Mouse (Mus musculus) myocyte (in vitro differentiated cells): ENCODE measurements around the gene Gm10134. TPM values are rescaled to one million over a fixed set of nuclear protein-coding genes. Genes with fewer than 3 reads are reported as not detected.
A peak's percentile ranks its signal among the peaks of the same experiment; 100 is the strongest.

ENCODE experiments used
- H3K27me3 ChIP-seq: one replicate; pipeline ENCODE4 v1.6.1; 2011; ENCODE audit not compliant: control insufficient read depth, insufficient read depth, insufficient read length
- H3K36me3 ChIP-seq: one replicate; pipeline ENCODE4 v1.6.1; 2011; ENCODE audit not compliant: control insufficient read depth, insufficient read depth
- H3K4me2 ChIP-seq: one replicate; pipeline ENCODE4 v1.6.1; 2011; ENCODE audit warnings: low read depth, control low read depth
- H3K4me3 ChIP-seq: one replicate; pipeline ENCODE4 v1.5.1; 2011; ENCODE audit warnings: mild to moderate bottlenecking, control low read depth, moderate library complexity
- H3K79me2 ChIP-seq: one replicate; pipeline ENCODE4 v1.6.1; 2011; ENCODE audit not compliant: control insufficient read depth, insufficient read depth
- H3ac ChIP-seq: one replicate; pipeline ENCODE4 v1.6.1; 2011; ENCODE audit not compliant: control insufficient read depth, insufficient read length
- CEBPB ChIP-seq: IDR thresholded peaks from 2 replicates; pipeline ENCODE4 v1.6.1; 2011; ENCODE audit warnings: mild to moderate bottlenecking, moderate library complexity; ENCODE audit not compliant: poor library complexity, insufficient read depth, severe bottlenecking
- E2F4 ChIP-seq: IDR thresholded peaks from one replicate; pipeline ENCODE4 v1.6.1; 2011; ENCODE audit warnings: mild to moderate bottlenecking, control low read depth, moderate library complexity; ENCODE audit not compliant: insufficient read depth
- MAX ChIP-seq: IDR thresholded peaks from one replicate; pipeline ENCODE4 v1.6.1; 2011; ENCODE audit warnings: low read depth, mild to moderate bottlenecking, control low read depth
- MYOD1 ChIP-seq, 3 experiments: IDR thresholded peaks; one replicate each; pipeline ENCODE4 v1.6.1; 2011; ENCODE audit warnings: control low read depth in 2 of 3, low read depth in 2 of 3, mild to moderate bottlenecking in 2 of 3, moderate library complexity in 1 of 3; ENCODE audit not compliant: insufficient read length in 2 of 3, control insufficient read depth in 1 of 3
- MYOG ChIP-seq, 3 experiments: IDR thresholded peaks; one replicate each; pipeline ENCODE4 v1.6.1; 2011; ENCODE audit warnings: control low read depth in 2 of 3, low read depth in 2 of 3, mild to moderate bottlenecking in 2 of 3; ENCODE audit not compliant: insufficient read length in 2 of 3, control insufficient read depth in 1 of 3, insufficient read depth in 1 of 3
- POLR2A ChIP-seq: IDR thresholded peaks from one replicate; pipeline ENCODE4 v1.6.1; 2011; ENCODE audit warnings: low read depth, mild to moderate bottlenecking, control low read depth, moderate library complexity; ENCODE audit not compliant: insufficient read length
- POLR2AphosphoS2 ChIP-seq: IDR thresholded peaks from one replicate; pipeline ENCODE4 v1.6.1; 2011; ENCODE audit warnings: low read depth, control low read depth; ENCODE audit not compliant: insufficient read length
- REST ChIP-seq: IDR thresholded peaks from one replicate; pipeline ENCODE4 v1.6.1; 2011; ENCODE audit warnings: mild to moderate bottlenecking, control low read depth, moderate library complexity; ENCODE audit not compliant: insufficient read depth, insufficient read length
- SRF ChIP-seq: IDR thresholded peaks from one replicate; pipeline ENCODE4 v1.6.1; 2011; ENCODE audit warnings: low read depth; ENCODE audit not compliant: control insufficient read depth, insufficient read length
- TCF12 ChIP-seq: IDR thresholded peaks from one replicate; pipeline ENCODE4 v1.6.1; 2011; ENCODE audit warnings: mild to moderate bottlenecking, control low read depth; ENCODE audit not compliant: poor library complexity, insufficient read depth, severe bottlenecking
- TCF3 ChIP-seq: IDR thresholded peaks from one replicate; pipeline ENCODE4 v1.6.1; 2011; ENCODE audit warnings: low read depth, control low read depth; ENCODE audit not compliant: insufficient read length
- USF1 ChIP-seq: IDR thresholded peaks from one replicate; pipeline ENCODE4 v1.6.1; 2011; ENCODE audit warnings: low read depth, mild to moderate bottlenecking, control low read depth, moderate library complexity
- polyA plus RNA-seq: library from polyadenylated mRNA; unstranded; fragments of >200 nt; fragmentation: generic; extraction: Trizol; gene quantifications from one replicate; pipeline ENCODE4 v1.2.1, GENCODE M21; 2012; ENCODE audit warnings: missing spikeins

The Gm10134 gene
- polyA plus RNA-seq, 1 experiment: not detected

DNA sequence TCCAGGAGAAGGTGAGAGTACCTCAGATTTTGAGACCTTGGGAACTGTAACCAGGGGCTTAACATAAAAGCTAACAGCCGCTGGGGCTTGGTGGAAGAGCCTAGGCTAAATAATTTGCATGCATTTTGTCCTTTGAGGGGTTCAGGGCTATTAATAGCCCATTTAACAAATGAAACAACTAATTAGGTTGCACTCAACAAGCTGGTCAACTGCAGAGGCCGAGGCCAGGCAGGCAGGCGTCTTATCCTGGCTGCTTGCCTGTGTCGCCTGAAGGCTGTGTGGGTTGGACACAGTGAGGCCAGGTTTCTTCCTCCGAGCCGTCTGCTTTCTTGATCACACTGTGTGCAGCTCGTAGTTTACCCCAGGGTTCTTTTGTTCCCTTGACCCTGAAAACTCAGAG is 29.8 kb downstream of the Gm10134 start:
- H3ac ChIP-seq: no peak overlapping the region
- no peaks in the 10 kb centered on the region for H3K79me2 ChIP-seq
- H3K27me3 ChIP-seq: no peaks in the 10 kb centered on the region
- H3K4me2 ChIP-seq: peak overlapping the region; percentile 98
- TF ChIP-seq POLR2A (no peak), REST (no peak), USF1 (no peak), MYOD1 (IDR thresholded peaks at IDR 0.05; ENCODE audit: control insufficient read depth in 1 of 3, insufficient read length in 2 of 3, low read depth in 2 of 3) (no peak), MYOG (IDR thresholded peaks at IDR 0.05; ENCODE audit: control insufficient read depth in 1 of 3, insufficient read depth in 1 of 3, insufficient read length in 2 of 3, low read depth in 2 of 3) (no peak), CEBPB (no peak), POLR2AphosphoS2 (no peak), TCF3 (no peak), MAX (no peak), TCF12 (no peak), E2F4 (no peak), SRF (no peak)
- H3K36me3 ChIP-seq: no peaks in the 10 kb centered on the region
- no peak overlapping the region for H3K4me3 ChIP-seq

DNA sequence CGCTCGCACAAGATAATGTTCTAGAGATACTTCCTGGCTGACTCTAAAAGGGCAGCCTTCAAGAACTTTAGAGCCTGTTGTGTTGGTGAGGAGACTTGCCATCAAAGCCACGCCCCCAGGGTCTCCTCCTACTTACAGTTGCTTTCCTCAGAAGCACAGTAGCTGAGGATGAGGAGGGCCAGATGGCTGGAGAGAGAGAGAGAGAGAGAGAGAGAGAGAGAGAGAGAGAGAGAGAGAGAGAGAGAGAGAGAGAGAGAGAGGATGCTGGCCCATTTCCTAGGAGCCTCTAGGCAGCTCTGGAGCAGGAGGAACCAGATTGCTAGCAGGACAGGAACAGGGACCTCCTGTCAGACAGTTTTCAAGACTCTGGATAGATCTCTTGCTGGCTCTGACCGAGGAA is 30.3 kb downstream of the Gm10134 start:
- H3K4me3 ChIP-seq: no peak overlapping the region
- H3K36me3 ChIP-seq: no peaks in the 10 kb centered on the region

GRCm38 (mm10) chr2:28536766-28537633 is 31.1 kb downstream of the Gm10134 start:
- H3K4me2 ChIP-seq: no peak overlapping the region
- TF ChIP-seq POLR2AphosphoS2: no peak
- no peak for TF ChIP-seq MYOG (IDR thresholded peaks at IDR 0.05; ENCODE audit: control insufficient read depth in 1 of 3, insufficient read depth in 1 of 3, insufficient read length in 2 of 3, low read depth in 2 of 3)
- no peak for TF ChIP-seq E2F4
- no peak for TF ChIP-seq TCF12
- TF ChIP-seq MAX: no peak
- no peak for TF ChIP-seq TCF3
- TF ChIP-seq SRF: no peak
- TF ChIP-seq POLR2A: no peak
- H3K4me3 ChIP-seq: no peak overlapping the region

More for the DNA sequence above, 30.3 kb downstream of the Gm10134 start:
- no peaks in the 10 kb centered on the region for H3K79me2 ChIP-seq
- H3K4me2 ChIP-seq: peak overlapping the region; percentile 14
- TF ChIP-seq REST: no peak
- no peak for TF ChIP-seq POLR2A
- TF ChIP-seq TCF12: no peak
- no peak for TF ChIP-seq CEBPB
- no peak for TF ChIP-seq MYOD1 (IDR thresholded peaks at IDR 0.05; ENCODE audit: control insufficient read depth in 1 of 3, insufficient read length in 2 of 3, low read depth in 2 of 3)
- TF ChIP-seq POLR2AphosphoS2: no peak
- TF ChIP-seq MYOG (IDR thresholded peaks at IDR 0.05; ENCODE audit: control insufficient read depth in 1 of 3, insufficient read depth in 1 of 3, insufficient read length in 2 of 3, low read depth in 2 of 3): no peak
- TF ChIP-seq TCF3: no peak
- TF ChIP-seq MAX: no peak
- TF ChIP-seq USF1: no peak
- no peaks in the 10 kb centered on the region for H3K27me3 ChIP-seq
- no peak overlapping the region for H3ac ChIP-seq

DNA sequence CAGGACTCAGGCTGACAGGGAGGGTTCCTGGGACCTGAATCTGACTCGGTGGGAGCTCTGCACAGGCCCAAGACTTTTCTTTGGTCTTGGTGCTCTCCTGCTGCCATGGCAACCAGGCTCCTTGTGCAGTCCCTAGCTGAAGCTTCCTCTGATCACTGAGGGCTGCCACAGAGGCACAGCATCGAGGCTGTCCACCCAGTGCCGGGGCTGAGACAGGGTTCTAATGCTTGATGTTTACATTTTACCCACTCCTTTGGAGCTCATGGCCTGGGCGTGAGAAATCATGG is 31.7 kb downstream of the Gm10134 start:
- Histone ChIP-seq H3ac (no peak overlapping the region), H3K79me2 (no peaks in the 10 kb centered on the region), H3K27me3 (no peaks in the 10 kb centered on the region), H3K4me2 (no peak overlapping the region), H3K36me3 (no peaks in the 10 kb centered on the region), H3K4me3 (no peak overlapping the region)
- TF ChIP-seq CEBPB: no peak
- no peak for TF ChIP-seq MYOG (IDR thresholded peaks at IDR 0.05; ENCODE audit: control insufficient read depth in 1 of 3, insufficient read depth in 1 of 3, insufficient read length in 2 of 3, low read depth in 2 of 3)
- TF ChIP-seq SRF: no peak
- TF ChIP-seq POLR2AphosphoS2: no peak
- TF ChIP-seq TCF12: no peak
- no peak for TF ChIP-seq MAX
- TF ChIP-seq TCF3: no peak
- no peak for TF ChIP-seq E2F4
- TF ChIP-seq POLR2A: no peak
- TF ChIP-seq MYOD1 (IDR thresholded peaks at IDR 0.05; ENCODE audit: control insufficient read depth in 1 of 3, insufficient read length in 2 of 3, low read depth in 2 of 3): no peak
- no peak for TF ChIP-seq USF1
- no peak for TF ChIP-seq REST

More at GRCm38 (mm10) chr2:28536766-28537633, 31.1 kb downstream of the Gm10134 start:
- no peaks in the 10 kb centered on the region for H3K79me2 ChIP-seq
- H3K27me3 ChIP-seq: no peaks in the 10 kb centered on the region
- no peak overlapping the region for H3ac ChIP-seq
- no peaks in the 10 kb centered on the region for H3K36me3 ChIP-seq
